Mouse (Mus musculus) macrophage (primary cell): ENCODE results near the gene Lrrc63. TPM values are rescaled to one million over a fixed set of nuclear protein-coding genes. Genes with fewer than 3 reads are reported as not detected.

ENCODE experiments used
- H3K27ac ChIP-seq: fragments of 350-480 bp; formaldehyde crosslinking; 2 replicates; pipeline ENCODE4 v1.9.0; 2021
- H3K36me3 ChIP-seq: fragments of 350-480 bp; formaldehyde crosslinking; 2 replicates; pipeline ENCODE4 v1.9.0; 2021; ENCODE audit errors: inconsistent target
- H3K4me3 ChIP-seq: fragments of 350-480 bp; formaldehyde crosslinking; 2 replicates; pipeline ENCODE4 v1.9.0; 2021; ENCODE audit errors: inconsistent target
- H3K79me2 ChIP-seq: fragments of 350-480 bp; formaldehyde crosslinking; 2 replicates; pipeline ENCODE4 v1.9.0; 2021; ENCODE audit errors: inconsistent target
- WGBS: methylation state at CpG from one replicate; pipeline ENCODE4 v1.1.7; 2026; ENCODE audit warnings: inconsistent platforms; ENCODE audit not compliant: missing documents; 5-methylcytosine and 5-hydroxymethylcytosine counted together
- polyA plus RNA-seq: library from polyadenylated mRNA; stranded (reverse); fragments of 250-400 nt; gene quantifications from 3 replicates; pipeline ENCODE4 v1.2.4, GENCODE M21; 2018; ENCODE audit warnings: inconsistent platforms

Gene Lrrc63
- polyA plus RNA-seq, 1 experiment from 2014 or later: 0.06 TPM

DNA sequence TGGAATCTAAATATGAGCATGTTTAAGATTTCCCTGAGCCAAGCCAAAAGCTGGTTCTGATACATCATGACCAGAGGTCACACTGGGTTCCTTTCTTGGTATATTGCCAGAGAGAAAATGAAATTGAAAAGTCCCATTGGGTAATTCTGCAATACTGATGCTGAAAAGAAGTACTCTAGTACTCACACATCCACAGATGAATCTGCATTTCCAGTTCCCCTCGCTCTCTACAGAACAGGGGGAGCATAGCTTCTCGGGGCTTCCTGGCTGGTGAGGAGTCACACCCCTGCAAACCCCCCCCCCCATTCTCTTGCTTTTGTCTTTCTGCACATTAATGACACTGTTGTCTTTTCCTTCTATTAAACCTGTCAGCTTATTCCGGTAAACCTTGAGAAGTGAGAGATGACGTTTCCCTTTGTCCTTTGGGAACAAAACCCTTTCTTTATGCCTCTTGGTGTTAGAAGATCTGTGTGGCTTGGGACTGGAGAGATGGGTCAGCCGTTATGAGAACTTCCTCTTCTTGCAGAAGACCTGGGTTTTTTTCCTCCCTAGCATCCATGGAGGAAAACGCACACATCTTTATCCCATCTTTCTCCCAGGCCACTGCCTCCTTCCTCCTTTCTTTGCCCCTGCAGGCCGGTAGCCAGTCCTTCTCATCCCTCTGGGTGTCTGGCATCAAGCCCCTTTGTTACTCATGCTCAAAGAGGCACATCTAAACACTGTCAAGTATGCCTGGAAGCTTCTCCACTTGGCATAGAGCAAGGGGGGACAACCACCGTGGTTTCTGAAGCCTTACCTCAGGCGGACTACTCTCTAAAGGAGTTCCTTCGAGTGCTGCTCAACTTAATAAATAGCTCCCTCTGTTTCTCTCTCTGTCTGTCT is 55.1 kb downstream of the Lrrc63 start:
- H3K4me3 ChIP-seq: no peak overlapping the region
- H3K79me2 ChIP-seq: no peaks in the 10 kb centered on the region
- no peak overlapping the region for H3K27ac ChIP-seq
- WGBS: 26% methylated on average over 10 of the region's 10 CpGs
- no peaks in the 10 kb centered on the region for H3K36me3 ChIP-seq

DNA sequence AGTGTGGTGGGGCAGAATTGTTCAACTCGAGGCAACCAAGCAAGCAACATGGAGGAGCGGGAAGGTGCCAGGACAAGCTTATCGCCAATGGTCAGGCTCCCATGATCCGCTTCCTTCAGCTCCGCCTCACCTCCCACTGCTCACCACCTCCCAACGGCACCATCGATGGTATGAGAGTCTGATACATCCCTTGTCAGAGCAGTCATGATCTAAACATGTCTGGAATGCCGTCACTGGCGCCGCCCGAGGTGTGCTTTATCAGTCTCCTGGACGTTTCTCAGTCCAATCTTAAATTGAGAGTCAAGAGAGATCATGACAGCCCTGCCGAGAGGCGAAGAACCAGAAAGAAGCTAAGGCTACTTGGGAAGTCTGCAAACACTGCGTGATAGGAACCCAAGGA is 59.6 kb downstream of the Lrrc63 start:
- WGBS: 93% methylated on average over 15 of the region's 15 CpGs
- Histone ChIP-seq H3K79me2 (no peaks in the 10 kb centered on the region), H3K27ac (no peak overlapping the region), H3K4me3 (no peak overlapping the region), H3K36me3 (no peaks in the 10 kb centered on the region)

DNA sequence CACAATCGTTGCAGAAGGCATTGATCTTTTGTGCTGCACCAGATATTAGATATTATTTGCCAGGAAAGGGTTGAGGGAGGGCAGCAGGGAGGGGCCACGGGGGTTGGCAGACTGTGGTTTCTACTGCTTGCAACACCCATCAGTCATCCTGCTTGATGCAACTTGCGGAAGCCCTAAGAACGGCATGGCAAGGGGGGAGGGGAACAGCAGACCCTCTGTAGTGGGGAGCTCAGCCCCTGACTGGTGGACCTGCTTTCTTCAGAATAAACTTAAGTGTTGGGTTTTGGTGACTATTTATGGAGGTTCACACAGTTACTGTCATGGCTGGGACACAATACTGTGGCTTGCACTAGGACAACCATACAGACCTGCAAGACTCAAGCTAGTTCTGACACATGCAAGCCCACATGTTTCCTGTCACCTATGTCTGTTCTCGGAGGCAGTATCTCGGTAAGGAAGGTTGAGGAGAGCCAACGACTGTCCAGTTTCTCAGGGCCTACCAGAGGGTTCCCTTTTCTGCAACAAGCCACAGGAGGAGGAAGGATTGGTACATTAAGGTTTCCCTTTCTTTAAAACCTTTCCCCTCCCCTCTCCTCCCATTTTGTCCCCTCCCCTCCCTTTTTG is 61.2 kb downstream of the Lrrc63 start:
- H3K79me2 ChIP-seq: no peaks in the 10 kb centered on the region
- H3K36me3 ChIP-seq: no peaks in the 10 kb centered on the region
- peak overlapping the region; percentile 26; the same call in 1 of the 2 replicates for H3K4me3 ChIP-seq
- WGBS: 1% methylated on average over 7 of the region's 7 CpGs
- H3K27ac ChIP-seq: peak overlapping the region; percentile 88

DNA sequence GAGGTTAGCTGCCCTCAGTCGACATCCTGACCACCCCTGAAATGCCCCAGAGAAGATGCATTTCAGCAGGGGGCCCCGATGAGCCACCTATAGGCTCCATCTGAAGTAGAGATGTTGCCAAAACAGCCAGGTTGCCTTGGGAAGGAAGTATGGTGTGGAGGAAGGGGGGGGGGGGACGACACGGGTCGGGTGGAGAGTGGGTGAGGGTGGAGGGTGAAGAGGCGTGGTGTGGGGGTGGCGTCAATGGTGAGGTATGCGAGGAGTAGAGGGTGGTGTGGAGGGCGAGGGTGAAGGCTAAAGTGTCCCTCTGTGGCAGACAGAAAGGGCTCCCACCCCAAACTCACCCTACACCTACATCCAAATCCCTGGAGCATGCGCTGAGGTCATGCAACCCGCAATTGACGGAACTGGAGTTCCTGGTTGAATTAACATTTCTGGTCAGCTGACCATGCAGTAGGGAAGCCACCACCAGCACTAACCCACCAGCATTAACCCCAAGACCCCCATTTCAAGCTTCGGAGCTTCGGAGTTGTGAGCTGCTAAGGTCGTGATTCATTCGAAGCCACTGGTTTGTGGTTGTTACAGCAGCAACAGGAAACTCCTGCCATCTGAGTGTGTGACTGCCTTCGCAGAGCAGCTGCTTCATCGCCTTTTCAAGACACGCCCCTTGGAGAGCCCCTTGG is 62.1 kb downstream of the Lrrc63 start:
- under 1% methylated on average over 18 of the region's 19 CpGs for WGBS
- Histone ChIP-seq H3K36me3 (no peaks in the 10 kb centered on the region), H3K4me3 (peak overlapping the region; percentile 26), H3K27ac (peak overlapping the region; percentile 88), H3K79me2 (no peaks in the 10 kb centered on the region)

DNA sequence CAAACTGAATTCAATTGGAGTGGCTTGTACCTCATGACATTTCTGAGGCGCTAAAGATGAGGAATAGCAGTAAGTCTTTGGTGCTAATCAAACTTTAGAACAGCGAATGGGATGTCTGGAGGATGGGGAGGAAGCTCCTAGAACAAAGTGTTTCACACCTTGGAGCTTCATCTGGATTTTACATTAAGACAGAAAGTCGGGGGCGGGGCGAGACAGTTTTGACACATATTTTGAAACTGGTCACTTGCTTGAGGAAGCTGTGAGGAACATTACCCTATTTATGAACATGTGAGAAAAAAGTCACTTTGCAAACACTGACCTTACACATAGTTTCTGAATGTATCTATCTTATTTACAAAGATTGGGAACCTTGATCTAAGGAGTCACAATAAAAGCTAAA is 65.5 kb downstream of the Lrrc63 start:
- Histone ChIP-seq H3K36me3 (no peaks in the 10 kb centered on the region), H3K27ac (peak overlapping the region; percentile 38), H3K79me2 (peaks cover 4% of the 10 kb centered on the region; the same call in 1 of the 2 replicates), H3K4me3 (no peak overlapping the region)
- 72% methylated on average over 5 of the region's 5 CpGs for WGBS

DNA sequence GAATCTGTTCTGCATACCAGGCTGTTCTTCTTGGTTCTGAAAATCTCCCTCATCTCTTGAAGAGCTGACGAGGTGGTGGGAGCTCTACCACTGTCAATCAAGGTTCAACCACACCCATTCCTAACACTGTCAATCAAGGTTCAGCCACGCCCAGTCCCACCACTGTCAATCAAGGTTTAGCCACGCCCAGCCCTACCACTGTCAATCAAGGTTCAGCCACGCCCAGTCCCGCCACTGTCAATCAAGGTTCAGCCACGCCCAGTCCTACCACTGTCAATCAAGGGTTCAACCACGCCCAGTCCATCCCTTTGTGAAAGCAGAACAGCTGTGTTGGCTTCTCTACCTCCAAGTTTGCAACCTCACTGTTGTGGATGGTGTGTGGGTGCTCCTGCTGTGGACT is 66.2 kb downstream of the Lrrc63 start:
- Histone ChIP-seq H3K36me3 (no peaks in the 10 kb centered on the region), H3K27ac (no peak overlapping the region), H3K4me3 (no peak overlapping the region), H3K79me2 (peaks cover 4% of the 10 kb centered on the region; the same call in 1 of the 2 replicates)
- 79% methylated on average over 6 of the region's 7 CpGs for WGBS

DNA sequence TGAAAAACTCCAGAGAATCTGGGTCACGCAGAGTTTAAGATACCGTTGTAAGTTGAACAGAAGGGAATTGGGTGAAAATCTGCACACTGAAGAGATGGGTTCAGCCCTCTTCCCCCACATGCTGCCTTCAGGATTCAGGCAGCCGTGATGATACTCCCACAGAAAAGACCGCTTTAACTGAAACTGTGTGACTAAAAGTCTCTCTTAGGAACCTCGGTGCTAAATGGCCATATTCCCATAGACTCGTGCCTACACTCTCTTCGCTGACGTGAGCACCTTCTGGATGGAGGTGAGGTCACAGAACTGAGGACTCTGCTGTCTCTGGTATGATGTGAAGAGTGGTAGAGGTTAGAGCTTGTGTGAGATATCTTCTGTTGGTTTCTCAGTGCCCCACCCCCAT is 66.7 kb downstream of the Lrrc63 start:
- Histone ChIP-seq H3K27ac (no peak overlapping the region), H3K79me2 (peaks cover 4% of the 10 kb centered on the region; the same call in 1 of the 2 replicates), H3K36me3 (0 out of 2 replicates have a peak, but pooled peaks cover 2% of the 10 kb centered on the region), H3K4me3 (no peak overlapping the region)
- WGBS: 96% methylated on average over 8 of the region's 8 CpGs

DNA sequence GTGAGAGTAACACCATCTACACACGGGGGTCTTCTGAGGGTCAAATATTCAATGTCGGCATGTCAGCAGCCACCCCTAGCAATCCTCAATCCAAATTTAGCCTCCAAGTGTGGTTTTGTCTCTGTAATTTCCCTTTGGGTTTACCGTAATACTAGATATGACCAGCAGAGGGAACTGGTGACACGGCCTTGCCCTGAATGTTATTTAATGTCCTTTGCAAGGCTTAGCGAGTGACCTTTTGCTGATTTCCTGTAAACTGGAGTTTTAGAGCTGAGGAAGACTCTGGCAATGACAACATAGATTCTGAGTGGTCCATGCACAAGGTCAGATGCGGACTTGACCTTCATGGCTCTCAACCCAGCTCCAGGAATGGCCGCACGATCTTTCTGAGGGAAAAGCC is 70.1 kb downstream of the Lrrc63 start:
- peaks cover 4% of the 10 kb centered on the region; the same call in 1 of the 2 replicates for H3K79me2 ChIP-seq
- WGBS: 29% methylated on average over 8 of the region's 8 CpGs
- no peak overlapping the region for H3K4me3 ChIP-seq
- H3K36me3 ChIP-seq: 0 out of 2 replicates have a peak, but pooled peaks cover 3% of the 10 kb centered on the region
- H3K27ac ChIP-seq: no peak overlapping the region

DNA sequence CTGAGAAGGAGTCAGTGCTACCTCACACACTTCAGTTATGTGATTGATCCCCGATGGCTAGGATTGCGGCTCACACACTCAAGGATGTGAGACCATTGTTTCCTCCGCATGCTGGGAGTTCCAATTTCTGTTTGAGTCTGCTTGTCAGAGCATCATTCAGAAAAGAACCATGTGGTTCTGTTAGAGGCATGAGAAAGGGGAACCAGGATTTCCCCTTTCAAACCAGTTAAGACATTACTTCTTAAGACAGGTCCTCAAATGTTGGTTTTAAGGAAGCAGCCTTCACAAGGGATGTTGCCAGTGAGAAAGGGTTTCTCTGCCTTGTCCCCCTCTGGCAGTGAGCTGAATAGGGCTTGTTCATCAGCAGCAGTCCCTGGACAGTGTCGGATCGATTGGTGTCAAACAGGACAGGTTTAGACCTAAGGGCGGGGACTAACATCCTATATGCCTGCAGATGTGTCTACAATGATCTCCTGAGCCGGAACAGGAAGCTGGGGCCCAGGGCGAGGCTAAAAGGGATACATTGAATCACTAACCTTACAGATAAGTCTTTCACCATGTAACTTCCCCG is 73.7 kb downstream of the Lrrc63 start:
- Histone ChIP-seq H3K27ac (peak overlapping the region; percentile 58), H3K36me3 (peaks cover 21% of the 10 kb centered on the region), H3K79me2 (peaks cover 4% of the 10 kb centered on the region; the same call in 1 of the 2 replicates), H3K4me3 (no peak overlapping the region)
- 3% methylated on average over 9 of the region's 9 CpGs for WGBS

DNA sequence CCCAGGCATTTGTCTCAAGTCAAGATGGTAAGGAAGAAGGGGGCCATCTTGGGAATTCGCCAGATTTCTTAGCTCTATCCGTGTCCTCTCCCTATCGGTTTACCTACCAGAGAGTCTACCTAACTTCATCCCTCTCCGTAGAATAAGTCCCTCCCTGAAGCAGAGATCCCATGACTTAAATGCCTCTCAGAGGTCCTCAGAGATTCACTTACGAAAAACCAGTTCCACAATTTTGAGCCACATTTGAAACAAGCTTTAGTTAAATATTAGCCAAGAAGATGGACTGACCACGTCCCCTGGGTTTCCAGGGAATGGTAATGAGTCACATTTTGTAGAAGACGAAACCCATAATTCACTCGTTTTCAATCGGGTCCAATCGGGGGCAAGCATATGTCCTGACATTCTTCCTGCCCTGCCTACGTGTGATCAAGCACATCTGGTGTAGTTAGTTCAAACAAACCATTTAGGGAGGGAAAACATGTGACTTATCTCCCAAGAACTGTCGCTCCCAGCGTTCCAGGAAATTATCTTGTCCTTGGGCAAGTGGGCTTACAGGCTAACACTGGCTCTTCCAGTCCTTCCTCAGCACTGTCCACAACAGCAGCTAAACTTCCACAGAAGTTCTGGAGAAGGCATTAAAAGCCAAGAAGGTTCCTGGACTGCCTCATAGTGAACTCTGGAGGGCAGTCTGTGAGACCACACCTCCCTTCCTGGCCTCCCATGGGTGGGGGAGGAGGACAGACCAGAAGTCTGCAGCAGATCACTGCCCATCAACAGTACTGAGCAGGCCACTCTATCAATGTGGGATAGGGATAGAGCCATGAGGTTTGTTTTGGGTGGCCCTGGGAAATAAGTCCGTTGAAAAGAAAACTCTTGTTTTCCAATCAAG is 76.0 kb downstream of the Lrrc63 start:
- 91% methylated on average over 14 of the region's 14 CpGs for WGBS
- H3K79me2 ChIP-seq: no peaks in the 10 kb centered on the region

DNA sequence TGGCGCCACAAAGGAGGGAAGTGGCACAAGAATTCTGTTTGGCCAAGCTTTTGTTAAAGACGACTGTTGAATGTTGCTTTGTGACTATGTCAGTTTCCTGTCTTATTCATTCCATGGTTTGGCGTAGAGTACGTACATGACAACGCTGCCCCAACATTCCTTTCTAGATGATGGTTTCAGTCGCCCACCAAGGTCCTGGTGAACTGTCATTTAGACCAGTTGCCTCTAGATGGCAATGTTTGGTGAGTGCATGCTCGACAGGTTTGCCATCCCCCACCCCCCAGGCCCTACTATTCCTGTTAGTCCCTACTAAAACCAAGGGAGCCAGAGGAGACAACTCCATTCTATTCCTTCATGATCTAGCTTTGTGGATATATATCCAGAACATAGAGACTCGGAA is 78.2 kb downstream of the Lrrc63 start:
- no peak overlapping the region for H3K4me3 ChIP-seq
- 45% methylated on average over 8 of the region's 8 CpGs for WGBS
- H3K36me3 ChIP-seq: peaks cover 63% of the 10 kb centered on the region
- no peaks in the 10 kb centered on the region for H3K79me2 ChIP-seq
- no peak overlapping the region for H3K27ac ChIP-seq

More for the DNA sequence above, 76.0 kb downstream of the Lrrc63 start:
- Histone ChIP-seq H3K27ac (no peak overlapping the region), H3K4me3 (no peak overlapping the region), H3K36me3 (peaks cover 43% of the 10 kb centered on the region)

DNA sequence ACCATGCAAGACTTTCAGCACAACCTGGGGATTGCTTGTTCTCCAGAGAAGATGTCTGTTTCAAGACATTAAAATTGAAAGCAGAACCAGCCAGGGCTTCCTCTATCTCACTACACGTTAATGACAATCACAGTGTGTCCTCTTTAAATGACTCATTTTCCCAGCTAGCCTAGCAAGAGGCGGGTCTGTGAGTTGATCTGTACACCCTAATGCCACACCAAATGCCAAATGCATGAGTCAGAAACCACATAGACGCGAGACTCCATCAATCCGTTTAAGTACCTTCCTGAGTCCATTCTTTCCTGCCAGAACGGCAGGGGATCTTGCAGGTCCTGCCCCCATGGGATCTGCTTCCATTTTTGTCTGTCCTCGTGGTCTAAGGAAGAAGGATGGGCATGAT is 85.5 kb downstream of the Lrrc63 start:
- Histone ChIP-seq H3K4me3 (no peak overlapping the region), H3K79me2 (no peaks in the 10 kb centered on the region), H3K36me3 (peaks cover 71% of the 10 kb centered on the region), H3K27ac (peak overlapping the region; percentile 17; the same call in 1 of the 2 replicates)
- WGBS: 10% methylated on average over 7 of the region's 7 CpGs

DNA sequence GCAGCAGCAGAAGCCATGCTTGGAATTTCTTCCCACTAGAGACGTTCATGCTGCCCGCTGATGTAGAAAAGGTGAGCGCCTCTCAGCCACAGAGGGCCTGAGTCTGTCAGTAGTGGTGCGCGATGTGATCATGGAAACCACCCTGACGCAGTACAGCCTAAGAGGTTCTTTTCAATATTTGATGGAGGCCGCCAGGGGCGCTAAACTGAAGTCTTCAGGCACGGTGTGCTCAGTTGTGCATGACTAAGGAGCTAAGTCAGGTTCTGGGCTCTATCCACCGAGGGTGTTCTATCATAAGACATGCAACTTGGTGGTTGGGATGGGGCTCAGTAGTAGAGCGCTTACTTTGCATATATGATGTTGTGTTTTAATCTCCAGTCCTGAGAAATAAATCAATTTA is 95.2 kb downstream of the Lrrc63 start:
- Histone ChIP-seq H3K79me2 (peaks cover 14% of the 10 kb centered on the region), H3K36me3 (peaks cover 52% of the 10 kb centered on the region), H3K27ac (no peak overlapping the region), H3K4me3 (no peak overlapping the region)
- WGBS: 96% methylated on average over 11 of the region's 11 CpGs
